Mouse (Mus musculus) kidney, postnatal 36 days (tissue): Measurements from ENCODE around the gene Frmd5.
"Not testable (repeated sequence)": the region's sequence is repeated elsewhere in the genome, so short reads cannot be mapped to it uniquely, and the experiment has no call there.

Experiments used
- DNase-seq, 2 experiments: peaks; one replicate each; pipeline ENCODE4 v3.0.0; 2021 to 2022; ENCODE audit warnings: mixed read lengths in 2 of 2

The Frmd5 gene

GRCm38 (mm10) chr2:121565911-121566310 lies 241.0 kb downstream of the Frmd5 start:
- DNase-seq, result no peak

- no peak for DNase-seq
These were observed 243.8 kb downstream of the Frmd5 start for GRCm38 (mm10) chr2:121563117-121563516.

GRCm38 (mm10) chr2:121551271-121551670 lies 255.6 kb downstream of the Frmd5 start:
- DNase-seq, result peak; percentile 12 to 16

GRCm38 (mm10) chr2:121549630-121550029 lies 257.3 kb downstream of the Frmd5 start:
- no peak for DNase-seq

GRCm38 (mm10) chr2:121544829-121545228 lies 262.1 kb downstream of the Frmd5 start:
- DNase-seq, result peak in 1 of 2 experiments; percentile 5

GRCm38 (mm10) chr2:121525056-121525455 lies 281.8 kb downstream of the Frmd5 start:
- no peak for DNase-seq

- not testable (repeated sequence) for DNase-seq
These were observed 284.1 kb downstream of the Frmd5 start for GRCm38 (mm10) chr2:121522830-121523229.

GRCm38 (mm10) chr2:121522006-121522405 lies 284.9 kb downstream of the Frmd5 start:
- DNase-seq, result no peak

GRCm38 (mm10) chr2:121518711-121519110 lies 288.2 kb downstream of the Frmd5 start:
- not testable (repeated sequence) for DNase-seq

- DNase-seq, result no peak
These were observed 288.8 kb downstream of the Frmd5 start for GRCm38 (mm10) chr2:121518106-121518505.

- no peak for DNase-seq
These were observed 292.7 kb downstream of the Frmd5 start for GRCm38 (mm10) chr2:121514211-121514610.

GRCm38 (mm10) chr2:121512991-121513765 lies 293.7 kb downstream of the Frmd5 start:
- DNase-seq, result not testable (repeated sequence)

- DNase-seq, result no peak
These were observed 295.5 kb downstream of the Frmd5 start for GRCm38 (mm10) chr2:121511401-121511800.

- DNase-seq, result peak; percentile 82 to 92
These were observed 297.3 kb downstream of the Frmd5 start for GRCm38 (mm10) chr2:121509584-121509983.

GRCm38 (mm10) chr2:121507951-121508330 lies 298.9 kb downstream of the Frmd5 start:
- no peak for DNase-seq

GRCm38 (mm10) chr2:121507173-121507950 lies 299.5 kb downstream of the Frmd5 start:
- no peak for DNase-seq

- peak; percentile 90 to 92 for DNase-seq
These were observed 300.7 kb downstream of the Frmd5 start, which contains the start of the genes Mfap1a and Wdr76 for GRCm38 (mm10) chr2:121505942-121506882. Gene Mfap1a, minus strand, starts transcription at chr2:121506665. Gene Wdr76, plus strand, starts transcription at chr2:121506723.

GRCm38 (mm10) chr2:121501550-121501949 lies 305.3 kb downstream of the Frmd5 start:
- not testable (repeated sequence) for DNase-seq
